Mouse (Mus musculus) liver, postnatal 0 days (tissue): ENCODE results near the gene Ppp4c.

Source experiments
- CTCF ChIP-seq: sonication (generic); IDR thresholded peaks from 2 replicates; pipeline ENCODE4 v1.5.1; 2016; ENCODE audit warnings: antibody characterized with exemption, low read depth
- EP300 ChIP-seq: IDR thresholded peaks from 2 replicates; pipeline ENCODE4 v1.6.1; 2016; ENCODE audit warnings: antibody characterized with exemption, low read depth, mild to moderate bottlenecking

GRCm38 (mm10) chr7:126815726-126816222 lies 23.5 kb upstream of the Ppp4c start:
- no peak for TF ChIP-seq EP300
- TF ChIP-seq CTCF, result no peak
